Mouse (Mus musculus): ENCODE data around the gene Cpeb2. TPM values are rescaled to one million over a fixed set of nuclear protein-coding genes. Genes with fewer than 3 reads are reported as not detected.

Gene Cpeb2
- total RNA-seq, 2 experiments from 2014 or later = 48.1 to 49.6 TPM

DNA sequence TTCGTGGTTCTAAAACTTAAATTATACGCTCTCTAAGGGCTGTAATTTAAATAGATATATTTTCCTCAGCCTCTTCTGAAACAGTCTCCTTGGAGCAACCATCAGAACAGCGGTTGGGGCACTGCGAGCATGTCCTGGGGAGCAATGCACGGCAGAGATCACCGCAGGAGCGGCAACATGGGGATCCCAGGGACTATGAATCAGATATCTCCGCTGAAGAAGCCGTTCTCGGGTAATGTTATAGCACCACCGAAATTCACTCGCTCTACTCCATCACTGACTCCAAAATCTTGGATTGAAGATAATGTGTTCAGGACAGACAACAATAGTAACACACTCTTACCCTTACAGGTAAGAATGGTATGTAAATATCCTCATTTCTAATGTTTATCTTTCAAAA lies 4.3 kb downstream of the Cpeb2 start:
- DNase-seq (ENCODE audit: low spot score in 2 of 2) = peak in 1 of 2 experiments; percentile 22

DNA sequence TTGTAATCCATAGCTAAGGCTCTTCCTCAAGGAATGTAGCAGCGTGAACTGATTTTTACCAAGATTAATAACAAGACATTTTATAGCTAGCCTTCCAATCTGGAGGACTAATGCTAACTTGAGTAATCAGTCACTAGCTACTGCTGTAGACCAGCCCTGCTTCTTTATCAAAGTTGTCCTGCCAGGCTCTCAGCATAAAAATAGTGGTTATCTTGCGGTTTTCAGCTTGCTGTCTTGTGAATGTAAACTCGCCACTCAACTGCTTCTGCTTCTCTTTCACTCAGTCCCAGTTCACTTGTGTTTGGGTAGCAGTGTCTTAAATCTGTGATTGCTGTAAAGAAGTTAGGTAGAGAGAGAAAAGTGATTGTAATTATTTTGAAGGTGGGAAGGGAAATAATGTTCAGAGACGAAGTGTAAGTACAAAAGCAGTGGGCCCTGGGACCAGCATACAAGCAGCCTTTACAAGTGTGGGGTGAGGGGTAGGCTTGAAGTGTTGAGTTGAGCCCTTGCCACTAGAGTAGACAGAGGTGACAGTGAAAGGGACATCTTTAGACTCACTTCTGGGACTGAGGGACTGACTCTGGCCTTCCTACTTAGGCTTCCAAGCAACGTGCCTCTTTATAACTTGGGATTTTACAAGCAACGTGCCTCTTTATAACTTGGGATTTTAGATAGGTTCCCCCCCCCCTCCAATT lies 6.3 kb downstream of the Cpeb2 start:
- DNase-seq (ENCODE audit: low spot score in 2 of 2) = no peak

DNA sequence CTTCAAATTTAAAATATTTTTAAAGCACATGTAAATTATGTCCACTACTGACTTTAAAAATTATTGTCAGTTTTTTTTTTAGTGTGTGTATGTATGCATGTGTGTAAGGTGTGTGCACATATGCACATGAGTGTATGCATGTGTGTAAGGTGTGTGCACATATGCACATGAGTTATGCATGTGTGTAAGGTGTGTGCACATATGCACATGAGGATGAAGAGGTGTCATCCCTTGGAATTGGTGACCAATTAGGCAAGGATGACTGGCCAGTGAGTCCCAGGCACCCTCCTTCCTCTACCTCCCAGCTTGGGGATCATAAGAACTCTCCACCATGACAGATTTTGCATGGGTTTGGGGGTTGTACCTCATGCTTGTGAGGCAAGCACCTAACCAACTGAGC lies 7.8 kb downstream of the Cpeb2 start:
- DNase-seq (ENCODE audit: low spot score in 2 of 2) = no peak

DNA sequence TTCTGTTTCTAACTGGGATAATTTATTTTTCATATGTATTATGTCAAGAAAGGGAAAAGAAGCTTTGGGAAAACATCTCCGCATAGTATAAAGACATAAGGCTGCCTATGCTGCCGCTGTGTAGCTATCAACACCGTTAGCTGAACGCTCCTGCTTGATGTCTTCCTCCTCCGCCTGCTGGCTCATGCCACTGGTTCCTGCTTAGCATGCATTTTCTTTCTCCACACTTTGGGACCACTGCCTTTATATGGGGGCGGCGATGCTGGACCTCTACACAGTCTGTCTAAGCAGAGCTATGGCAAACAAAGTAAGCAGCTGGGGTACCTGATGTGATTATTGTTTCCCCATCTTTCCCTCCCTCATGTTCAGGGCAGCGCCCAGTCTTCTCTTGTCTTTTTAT lies 13.3 kb downstream of the Cpeb2 start:
- peak in 1 of 2 experiments; percentile 34 for DNase-seq (ENCODE audit: low spot score in 2 of 2)

DNA sequence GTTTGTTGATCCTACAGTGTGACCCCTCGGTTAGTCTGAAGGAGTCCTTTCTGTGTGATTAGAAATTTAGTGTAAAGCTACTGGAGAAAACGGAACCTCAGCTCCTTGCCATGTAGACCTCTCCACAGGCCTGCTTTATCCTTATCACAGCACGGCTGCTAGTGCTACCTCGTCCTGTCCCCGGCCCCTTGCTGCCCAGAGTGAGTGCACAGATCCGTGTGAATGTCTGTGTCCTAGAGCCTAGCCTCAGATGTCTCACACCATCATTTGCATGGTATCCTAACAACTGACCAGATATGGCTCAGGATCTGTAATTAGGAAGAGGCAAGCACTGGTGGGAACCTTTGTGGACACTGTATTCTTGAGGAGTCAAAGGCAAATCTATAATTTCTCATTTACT lies 14.0 kb downstream of the Cpeb2 start:
- no peak for DNase-seq (ENCODE audit: low spot score in 2 of 2)

DNA sequence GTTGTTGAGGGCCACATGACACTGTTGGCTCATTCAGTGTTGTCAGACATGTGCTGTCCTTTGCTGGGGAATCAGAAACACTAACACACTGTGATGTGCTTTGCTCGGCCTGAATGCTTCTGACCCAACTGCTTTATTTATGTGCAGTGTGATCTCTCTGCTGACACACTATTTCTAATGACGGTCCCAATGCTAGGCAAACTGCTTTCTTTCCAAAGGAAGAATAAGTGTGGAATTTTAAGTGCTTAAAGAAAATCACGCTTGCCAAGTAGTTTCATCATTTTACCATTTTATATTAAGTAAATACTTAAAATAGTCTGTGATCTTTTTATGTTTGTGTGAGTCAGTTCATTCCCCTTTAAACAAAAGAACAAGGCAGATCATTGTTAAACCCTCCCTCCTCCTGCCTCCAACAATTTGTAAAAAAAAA lies 15.0 kb downstream of the Cpeb2 start:
- peak in 1 of 2 experiments; percentile 57 for DNase-seq (ENCODE audit: low spot score in 2 of 2)

DNA sequence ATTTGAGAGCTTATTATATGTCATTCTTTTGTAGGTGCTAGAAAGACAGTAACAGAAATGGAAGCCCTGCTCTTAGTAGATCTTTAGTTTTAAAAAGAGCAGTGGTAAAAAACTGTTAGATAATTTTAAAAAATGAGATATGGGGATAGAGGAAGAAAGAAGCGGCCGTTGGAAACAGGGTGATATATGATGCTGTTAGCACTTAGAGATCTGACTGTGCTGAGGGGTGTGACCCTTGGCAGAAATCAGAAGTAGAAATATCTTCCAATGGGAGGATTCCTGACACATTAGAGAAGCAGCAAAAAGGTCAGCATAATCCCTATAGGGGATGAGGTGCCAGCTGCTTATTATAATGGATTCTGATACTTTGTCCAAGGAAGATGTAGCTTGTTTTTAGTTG lies 24.5 kb downstream of the Cpeb2 start:
- no peak for DNase-seq (ENCODE audit: low spot score in 2 of 2)

DNA sequence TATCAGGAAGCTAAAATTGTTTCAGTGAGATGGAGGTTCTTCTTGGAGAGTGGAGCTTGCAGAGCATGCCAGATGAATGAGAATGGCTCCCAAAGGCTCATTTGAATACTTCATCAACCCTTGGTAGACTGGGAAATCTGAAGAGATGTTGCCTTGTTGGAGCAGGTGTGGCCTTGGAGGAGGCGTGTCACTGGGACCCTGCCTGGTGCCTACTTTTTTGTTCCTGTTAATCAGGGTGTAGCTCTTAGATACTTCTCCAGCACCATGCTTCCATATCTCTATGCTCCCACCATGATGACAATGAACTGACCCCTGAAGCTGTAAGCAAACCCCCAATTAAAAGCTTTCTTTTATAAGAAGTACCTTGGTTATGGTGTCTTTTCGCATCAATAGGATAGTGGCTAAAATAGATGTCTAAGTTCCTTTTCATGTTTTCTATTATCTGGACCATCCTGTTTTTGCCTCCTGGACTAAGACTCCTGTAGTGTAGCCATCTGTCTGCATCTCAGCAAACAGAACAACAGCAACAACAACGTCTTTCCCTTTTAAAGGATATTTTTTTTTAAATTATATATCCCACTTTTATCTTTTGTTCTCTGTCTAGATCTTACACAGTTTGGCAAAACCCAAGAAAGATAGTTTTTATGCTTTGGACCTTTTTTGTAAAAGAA lies 25.6 kb downstream of the Cpeb2 start:
- DNase-seq (ENCODE audit: low spot score in 2 of 2) = no peak

DNA sequence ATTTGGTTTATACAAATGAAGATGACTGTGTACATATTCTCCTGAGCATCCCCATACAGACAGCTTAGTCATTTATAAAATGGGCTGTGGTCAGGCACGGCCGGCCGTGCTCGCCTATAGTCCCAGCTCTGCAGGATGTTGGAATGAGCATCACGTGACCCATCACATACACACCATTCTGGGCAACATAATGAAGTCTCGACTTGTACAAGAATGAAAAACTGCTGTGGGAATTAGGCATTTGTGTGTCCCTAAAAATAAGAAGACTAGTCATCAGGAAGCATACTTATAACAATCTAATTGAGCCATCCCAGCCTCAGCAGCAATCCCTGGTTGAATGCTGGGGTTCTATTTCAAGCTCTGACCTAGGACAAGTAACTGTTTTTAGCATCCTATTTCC lies 28.8 kb downstream of the Cpeb2 start:
- DNase-seq (ENCODE audit: low spot score in 2 of 2) = no peak

DNA sequence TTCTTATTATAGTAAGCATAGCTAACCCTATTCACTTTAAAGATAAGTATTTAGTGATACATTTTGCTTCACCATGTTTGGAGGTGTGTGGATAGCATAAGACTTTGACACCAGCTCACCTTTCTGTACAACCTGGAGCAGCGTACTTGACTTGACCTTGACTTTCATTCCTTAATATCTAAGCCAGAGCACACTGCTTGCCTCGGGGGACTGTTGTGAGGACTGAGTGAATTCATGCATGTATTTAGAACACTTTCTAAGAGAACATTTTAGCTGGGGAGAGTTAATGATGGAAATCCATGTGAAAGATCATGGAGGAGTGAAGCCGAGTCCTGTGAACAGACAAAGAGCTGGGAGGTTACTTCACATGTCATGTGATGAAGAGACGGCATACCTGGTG lies 31.0 kb downstream of the Cpeb2 start:
- DNase-seq (ENCODE audit: low spot score in 2 of 2) = no peak

DNA sequence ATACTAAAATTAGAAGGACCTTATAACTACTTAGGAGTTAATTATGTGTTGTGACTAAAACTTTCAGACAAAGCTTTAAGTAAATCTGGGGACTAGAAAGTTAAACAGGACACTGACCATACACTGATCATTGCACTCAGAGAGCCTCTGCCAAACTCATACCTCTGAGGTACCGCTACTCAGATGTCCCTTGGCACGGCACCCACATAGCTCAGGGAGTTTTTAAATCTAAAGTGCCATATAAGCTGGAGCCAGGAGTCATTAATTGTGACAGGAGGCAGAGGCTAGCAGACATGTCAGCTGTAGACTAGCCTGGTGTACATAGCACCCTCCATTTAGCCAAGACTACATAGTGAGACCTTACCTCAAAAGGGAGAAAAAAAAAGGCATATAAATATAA lies 31.7 kb downstream of the Cpeb2 start:
- no peak for DNase-seq (ENCODE audit: low spot score in 2 of 2)

DNA sequence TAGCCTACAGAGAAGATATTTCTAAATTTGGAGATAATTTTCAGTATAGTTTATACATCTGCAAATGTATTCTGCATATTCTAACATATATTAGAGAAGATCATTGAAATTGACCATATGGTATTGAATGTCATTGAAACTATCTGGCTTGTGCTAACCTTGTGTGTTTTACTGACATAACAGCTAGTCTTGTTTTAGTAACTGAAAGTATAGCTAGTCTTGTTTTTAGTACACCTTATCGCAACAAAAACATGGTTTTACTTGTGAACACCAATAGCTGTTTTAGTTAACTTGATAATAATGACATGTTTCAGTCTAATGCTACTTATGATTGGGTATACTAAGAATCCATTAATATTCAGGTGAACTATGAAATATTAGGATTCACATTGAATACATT lies 45.0 kb downstream of the Cpeb2 start:
- DNase-seq (ENCODE audit: low spot score in 2 of 2) = no peak

DNA sequence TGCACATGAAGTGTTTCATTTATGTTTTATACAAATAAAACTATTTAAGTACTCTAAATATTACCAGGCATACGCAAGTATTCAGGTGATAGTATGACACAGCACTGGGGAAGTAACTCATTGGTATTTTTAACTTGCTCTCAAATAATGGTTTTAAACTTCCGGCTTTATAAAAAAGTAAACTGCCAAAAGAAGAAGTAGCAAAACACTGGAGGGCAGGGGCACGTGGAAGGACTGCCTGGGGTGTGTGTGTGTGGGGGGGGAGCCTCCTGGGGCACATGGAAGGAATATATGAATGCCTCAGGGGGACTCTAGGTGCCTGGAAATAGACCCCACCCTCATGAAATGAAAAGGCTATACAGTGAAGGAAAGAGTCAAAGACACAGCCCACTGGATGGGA lies 46.8 kb downstream of the Cpeb2 start:
- DNase-seq (ENCODE audit: low spot score in 2 of 2) = no peak

DNA sequence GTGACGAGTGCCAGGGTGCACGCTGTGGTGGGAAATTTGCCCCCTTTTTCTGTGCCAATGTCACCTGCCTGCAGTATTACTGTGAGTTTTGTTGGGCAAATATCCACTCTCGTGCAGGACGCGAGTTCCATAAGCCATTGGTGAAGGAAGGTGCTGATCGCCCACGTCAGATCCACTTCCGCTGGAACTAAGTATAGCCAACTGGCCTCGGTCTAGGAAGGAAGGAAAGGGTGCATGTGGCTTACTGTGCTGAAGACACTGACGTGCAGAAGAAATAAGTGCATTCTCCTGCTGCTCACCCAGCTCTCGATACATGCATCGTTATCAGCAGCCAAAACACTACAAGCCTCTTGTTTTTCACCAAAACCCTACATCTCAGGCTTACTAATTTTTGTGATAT lies 52.8 kb downstream of the Cpeb2 start:
- no peak for DNase-seq (ENCODE audit: low spot score in 2 of 2)

DNA sequence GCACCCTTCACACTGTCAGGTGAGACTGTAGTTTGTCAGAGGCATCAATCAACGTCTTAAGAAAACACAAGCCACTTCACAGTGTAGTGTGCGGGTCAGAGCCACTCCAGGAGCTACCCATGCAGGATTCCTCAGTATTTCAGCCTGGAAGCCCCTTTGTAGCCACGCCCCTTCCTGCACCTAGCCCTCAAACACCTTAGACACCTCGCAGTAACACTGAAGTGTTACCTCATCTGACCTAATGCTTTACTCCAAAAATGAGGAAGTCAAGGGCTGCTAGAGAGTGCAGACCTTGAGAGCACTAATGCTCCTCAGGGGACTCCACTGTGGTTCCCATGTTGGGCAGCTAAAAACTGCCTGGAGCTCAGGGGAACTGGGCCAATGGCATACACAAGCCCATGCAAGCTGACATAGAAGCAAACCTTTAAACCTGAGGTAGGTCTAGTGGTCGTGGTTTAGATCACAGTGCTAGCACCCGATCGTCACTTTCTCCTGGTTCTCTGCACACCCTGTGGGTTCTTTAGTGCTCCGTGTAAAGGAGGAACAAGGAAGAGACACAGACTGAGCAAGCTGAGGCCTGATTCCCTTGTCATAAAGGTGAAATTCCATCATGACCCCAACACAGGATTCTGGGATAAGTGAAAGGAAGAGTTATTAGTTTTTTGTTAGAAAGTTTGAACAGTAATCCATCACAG lies 56.9 kb downstream of the Cpeb2 start:
- DNase-seq (ENCODE audit: low spot score in 2 of 2) = no peak

DNA sequence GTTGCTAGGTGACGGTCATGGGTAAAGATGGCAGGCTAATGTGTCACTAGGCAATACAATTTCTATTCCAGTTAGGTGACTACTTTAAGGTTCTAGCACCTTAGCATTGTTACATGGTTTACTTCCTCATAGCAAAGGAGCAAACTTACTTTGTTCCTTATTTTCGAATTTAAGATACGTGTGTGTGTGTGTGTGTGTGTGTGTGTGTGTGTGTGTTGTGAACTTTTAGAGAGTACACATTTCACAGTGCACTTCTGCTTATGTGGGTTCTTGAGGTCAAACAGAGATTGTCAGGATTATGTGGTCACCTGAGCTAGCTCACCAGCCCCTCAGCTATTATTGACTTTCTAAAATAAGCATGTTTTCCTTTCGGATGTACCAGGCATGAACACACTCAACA lies 60.2 kb downstream of the Cpeb2 start:
- no peak for DNase-seq (ENCODE audit: low spot score in 2 of 2)

DNA sequence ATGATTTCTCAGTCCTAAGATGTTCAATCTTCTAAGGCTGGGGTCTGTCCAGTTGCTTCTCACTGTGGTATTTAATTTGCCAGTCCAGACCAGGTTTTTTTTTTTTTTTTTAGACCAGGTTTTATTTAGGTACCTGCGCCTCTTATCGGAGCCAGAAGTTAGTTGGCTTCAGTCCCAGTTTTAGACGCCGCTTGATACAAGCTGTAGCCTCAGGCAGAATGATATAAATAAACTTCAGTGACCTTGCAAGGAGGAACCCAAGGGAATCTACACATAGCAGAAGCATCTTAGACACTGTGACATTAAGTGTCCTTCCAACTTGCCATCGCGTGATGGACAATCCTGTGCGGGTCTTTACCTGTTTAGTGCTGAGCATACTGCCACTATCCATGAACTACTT lies 64.5 kb downstream of the Cpeb2 start:
- DNase-seq (ENCODE audit: low spot score in 2 of 2) = no peak

DNA sequence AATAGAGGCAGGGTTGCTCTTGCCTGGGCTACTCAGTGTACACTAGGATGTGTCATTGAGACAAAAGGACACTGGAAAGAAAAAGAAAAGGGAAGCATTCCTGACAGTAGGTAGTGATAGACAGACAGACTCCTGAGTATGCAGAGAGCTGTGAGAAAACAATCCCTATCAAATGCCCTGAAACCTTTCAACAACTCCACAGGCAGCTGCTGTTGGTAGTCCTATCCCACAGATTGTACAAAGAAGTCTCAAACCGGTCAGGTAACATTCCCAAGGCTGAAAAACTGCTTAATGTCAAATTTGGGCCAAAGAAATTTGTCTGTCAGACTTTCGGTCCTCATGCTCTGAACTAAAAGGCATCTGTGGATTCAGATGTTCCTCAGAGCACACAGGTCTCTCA lies 66.0 kb downstream of the Cpeb2 start:
- no peak for DNase-seq (ENCODE audit: low spot score in 2 of 2)

DNA sequence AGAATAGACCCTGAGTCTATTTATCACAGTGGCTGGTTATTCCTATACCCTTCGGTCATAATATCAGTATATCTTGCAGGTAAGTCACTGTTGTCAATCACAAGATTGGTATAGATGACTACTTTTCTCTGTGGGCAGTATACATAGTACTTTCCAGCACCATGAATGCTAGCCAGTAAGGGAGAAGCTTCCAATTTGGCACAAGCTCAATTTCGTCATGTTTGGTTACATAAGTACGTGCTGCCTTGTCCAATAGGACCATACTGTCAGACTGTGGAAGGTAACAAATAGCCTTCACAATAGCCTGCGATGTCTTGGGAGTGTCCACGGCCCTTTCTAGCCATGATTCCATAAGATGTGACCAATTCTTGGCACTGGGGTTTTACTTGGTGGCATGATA lies 67.1 kb downstream of the Cpeb2 start:
- DNase-seq (ENCODE audit: low spot score in 2 of 2) = no peak

DNA sequence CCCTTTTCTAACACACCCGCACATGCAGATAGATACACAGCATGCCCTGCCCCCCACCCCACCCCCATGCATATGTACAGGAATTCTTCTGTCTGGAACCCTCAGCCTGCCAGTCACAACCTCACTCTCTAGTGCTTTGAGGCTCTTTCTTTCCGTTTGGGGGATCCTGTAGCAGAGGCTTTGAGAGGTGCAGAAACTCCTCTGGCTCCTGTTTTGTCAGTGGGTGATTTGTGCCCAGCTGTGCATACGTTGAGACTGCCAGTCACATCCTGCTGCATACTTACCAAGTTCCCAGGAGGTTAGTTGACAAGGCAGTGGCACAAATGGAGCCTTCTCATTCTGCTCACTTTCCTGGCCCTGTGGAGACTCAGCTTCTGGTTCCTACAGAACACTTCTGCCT lies 68.0 kb downstream of the Cpeb2 start:
- no peak for DNase-seq (ENCODE audit: low spot score in 2 of 2)

DNA sequence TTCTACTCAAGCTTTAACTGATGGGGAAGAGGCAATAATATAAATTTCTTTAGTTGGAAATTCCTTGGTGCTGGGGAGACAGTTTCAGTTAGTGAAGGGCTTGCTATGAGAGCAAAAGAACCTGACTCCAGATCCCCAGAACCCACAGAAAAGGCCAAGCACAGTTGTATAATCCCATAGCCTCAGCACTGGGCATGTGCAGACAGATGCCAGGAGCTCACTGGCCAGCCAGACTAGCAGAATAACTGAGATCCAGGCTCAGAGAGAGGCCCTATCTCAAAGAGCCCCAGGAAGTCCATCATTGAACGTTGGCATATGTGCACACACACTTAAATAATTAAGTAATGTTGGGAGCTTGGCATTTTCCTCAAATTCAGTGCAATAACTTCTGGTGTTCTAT lies 70.5 kb downstream of the Cpeb2 start:
- DNase-seq (ENCODE audit: low spot score in 2 of 2) = no peak

DNA sequence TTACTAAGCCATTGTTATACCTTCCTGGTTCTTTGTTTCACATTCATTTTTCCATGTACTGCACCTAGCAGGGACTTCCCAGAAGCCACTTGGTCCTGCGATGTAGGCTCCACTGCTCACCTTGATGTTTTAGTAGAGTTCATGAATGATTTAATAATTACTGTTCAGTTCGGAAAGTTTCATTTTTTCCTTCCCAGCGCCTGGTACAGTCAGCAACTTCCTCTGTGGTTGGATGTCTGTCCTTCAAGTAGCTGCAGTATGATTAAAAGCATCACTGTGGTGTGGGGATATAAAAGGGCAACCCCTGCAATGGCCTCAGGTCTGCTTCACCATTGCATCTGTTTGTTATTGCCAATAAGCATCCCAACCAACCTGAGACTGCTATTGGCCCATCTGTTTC lies 72.5 kb downstream of the Cpeb2 start:
- DNase-seq (ENCODE audit: low spot score in 2 of 2) = no peak

DNA sequence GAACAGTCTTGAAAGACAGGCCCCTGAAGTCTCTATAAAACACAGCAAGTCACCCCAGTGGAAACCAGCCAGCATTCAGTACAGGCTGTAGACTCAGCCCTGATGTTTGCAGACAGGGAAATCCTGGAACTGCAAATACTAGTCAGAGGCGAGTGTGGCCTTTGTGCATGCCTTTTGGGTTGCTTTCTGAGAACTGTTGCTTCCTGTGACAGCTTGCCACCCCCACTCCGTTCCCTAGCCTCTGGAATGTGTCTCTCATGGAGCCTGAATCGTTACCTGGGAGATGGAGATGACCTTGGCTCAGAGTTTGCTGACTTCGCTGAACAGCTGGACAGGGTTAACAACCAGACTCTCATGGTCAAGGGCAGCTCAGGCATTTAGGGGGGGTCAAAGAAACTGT lies 77.0 kb downstream of the Cpeb2 start:
- DNase-seq (ENCODE audit: low spot score in 2 of 2) = no peak

Data from layer of hippocampus, adult 18-20 months (tissue).